Mouse (Mus musculus) retina, postnatal 7 days (tissue): ENCODE results near the gene Sult1a1.
"Not testable (repeated sequence)": the region's sequence is repeated elsewhere in the genome, so short reads cannot be mapped to it uniquely, and the experiment has no call there.

ENCODE experiments used
- DNase-seq: peaks from one replicate; pipeline ENCODE4 v3.0.0-alpha.2; 2012; ENCODE audit warnings: low read depth, low spot score

Sult1a1 gene

DNA sequence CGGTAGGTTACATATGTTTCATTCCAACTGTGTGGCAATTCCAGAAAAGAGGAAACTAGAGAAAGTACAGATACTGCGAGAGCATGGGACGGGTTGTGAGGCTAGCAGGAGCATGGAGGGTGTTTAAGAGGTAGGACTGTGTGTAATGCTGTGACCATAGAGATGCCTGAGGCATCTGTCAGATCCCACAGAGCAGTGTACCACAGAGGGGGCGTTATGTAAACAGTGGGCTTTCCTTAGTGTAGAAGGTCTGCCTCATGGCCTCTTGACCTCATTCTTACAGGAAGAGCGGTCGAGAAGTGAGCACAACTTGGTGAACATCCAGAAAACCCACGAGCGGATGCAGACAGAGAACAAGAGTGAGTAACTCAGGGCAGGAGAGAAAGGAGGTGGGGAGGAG is 12.6 kb downstream of the Sult1a1 start:
- no peak for DNase-seq

DNA sequence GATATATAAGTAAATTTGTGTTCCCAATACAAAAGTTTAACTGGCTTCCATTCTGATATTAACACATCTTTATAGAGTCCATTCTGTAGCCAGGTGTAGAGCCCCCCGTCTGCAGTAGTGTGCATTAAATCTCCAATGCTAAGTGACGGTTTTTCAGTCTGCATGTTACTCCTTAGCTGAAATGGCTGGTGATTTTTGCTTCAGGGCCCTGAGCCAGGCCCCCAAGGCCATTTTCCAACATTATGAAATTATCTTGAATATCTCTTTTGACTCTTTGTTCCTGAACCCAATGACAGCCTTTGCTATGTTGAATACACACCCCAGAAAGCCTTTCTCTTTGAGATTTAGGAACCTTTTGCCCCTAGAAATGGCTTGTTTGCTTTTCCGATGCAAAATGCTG is 16.5 kb downstream of the Sult1a1 start:
- no peak for DNase-seq

DNA sequence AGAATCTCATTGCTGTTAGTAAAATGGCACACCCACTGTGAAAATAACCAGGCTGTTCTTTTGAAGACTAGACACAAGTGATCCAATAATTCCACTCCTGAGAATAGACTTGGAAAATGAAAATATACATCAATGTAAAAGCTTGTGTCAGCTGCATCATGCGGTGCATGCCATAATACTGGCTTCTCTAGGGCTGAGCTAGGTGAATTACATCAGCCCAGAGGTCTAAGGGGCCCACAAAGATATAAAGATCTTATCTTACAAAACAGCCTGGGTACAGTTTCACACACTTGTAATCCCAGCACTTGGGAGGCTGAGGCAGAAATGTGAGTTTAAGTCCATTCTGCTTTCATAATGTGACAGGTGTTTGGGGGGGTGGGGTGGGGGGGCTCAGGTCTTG is 18.7 kb downstream of the Sult1a1 start:
- no peak for DNase-seq

DNA sequence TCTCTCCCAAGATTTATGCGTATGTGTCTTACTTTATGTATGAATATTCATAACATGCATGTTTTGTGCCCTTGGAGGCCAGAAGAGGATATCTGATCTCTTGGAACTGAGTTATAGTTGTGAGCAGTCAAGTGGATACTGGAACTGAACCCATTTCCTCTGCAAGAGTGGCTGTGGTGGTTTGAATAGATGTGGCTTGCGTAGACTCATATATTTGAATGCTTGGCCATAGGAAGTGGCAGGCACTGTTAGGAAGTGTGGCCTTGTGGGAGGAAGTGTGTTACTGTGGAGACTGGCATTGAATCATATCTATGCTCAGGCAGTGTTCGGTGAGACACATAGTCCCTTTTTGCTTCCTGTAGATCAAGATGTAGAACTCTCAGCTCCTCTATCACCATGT is 20.5 kb downstream of the Sult1a1 start:
- no peak for DNase-seq

DNA sequence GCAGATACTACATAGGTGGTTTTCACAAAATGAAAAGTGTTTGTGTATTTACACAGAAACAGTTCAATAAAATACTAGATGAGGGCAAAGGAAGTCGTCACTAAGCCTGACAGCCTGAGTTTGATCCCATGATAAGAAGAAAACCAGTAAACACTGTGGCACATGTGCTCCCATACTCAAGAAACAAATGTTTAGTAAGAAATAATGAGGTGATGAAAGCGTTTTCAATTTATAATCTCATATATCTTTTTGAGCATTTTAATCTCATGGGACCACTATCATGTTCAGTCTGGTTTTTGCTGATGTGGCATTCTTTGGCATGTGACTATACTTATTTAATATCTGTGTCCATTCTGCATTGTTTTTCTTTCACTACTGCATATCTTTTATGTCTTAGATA is 22.2 kb downstream of the Sult1a1 start:
- DNase-seq = no peak

DNA sequence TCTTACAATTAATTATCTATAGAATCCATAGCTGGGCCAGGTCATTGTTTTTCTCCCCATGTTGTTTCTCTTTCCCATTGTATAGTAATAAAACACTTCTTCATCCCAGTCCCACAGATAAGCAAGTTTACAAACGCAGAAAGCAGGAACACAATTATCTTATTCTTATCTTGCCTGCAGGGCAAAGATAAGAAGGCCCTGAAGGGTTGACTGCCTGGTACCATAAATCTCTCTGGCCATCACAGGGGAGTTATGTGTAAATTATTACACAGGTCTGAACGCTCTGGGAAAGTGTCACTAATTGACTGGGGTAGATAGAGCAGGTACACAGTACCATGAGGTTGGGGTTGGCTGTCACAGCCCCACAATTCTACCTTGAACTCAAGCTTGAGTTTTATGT is 25.4 kb downstream of the Sult1a1 start:
- no peak for DNase-seq

DNA sequence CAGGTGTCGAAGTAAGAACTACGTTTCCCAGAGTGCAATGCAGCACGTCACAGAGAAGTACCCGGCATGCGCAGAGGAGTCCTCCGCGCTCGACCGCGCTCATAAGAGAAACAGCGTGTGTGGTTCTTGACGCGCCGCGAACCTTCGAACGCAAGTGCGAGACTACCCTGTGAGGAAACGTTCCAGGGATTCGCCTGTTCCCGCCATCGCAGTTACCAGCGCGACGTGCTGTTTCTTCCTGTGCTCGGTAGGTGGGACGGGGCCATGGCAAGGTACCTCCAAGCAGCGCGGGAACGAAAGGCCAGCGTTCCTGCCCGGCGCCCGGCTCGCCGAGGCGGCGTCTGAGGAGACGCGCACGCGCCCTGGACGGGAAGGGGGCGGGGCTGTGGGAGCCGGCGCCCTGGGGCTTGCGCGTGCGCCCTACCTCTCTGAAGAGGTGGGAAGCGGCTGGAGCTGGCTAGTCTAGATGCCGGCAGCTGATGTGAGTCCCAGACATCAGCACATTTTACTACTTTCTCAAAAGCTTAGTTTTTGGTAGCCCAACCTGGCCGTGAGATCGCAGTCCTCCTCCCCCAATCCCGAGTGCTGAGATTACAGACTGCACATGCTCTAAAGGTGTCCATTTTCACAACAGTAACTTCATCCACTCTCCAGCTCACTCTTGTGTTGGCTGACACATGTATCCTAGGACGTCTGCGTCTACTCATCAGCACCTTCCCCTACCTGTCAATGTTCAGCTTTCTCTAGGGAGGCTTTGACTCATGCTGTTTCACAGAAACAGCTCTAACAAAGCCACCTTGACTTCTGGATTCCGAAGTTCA is 26.8 kb downstream of the Sult1a1 start, which contains the start of gene Sgf29:
Sgf29 (plus strand) TSS at position 79 of the 821 bp plus-strand sequence.
- DNase-seq = peak; percentile 85

DNA sequence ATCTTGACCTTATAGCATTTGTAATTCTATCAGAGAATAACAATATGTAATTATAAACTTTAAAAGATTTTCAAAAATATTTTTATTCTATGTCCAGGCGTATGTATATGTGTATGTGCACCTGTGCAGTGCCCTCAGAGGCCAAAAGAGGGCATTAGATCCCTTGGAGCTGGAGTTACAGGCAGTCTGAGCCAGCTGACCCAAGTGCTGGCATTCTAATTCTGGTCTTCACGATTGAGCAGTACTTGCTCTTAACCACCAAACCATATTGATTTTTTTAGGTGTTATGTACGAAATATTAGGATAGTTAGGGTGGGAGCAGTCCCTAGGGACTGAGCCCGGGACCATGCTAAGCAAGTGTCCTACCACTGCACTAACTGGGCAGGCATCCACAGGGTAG is 27.7 kb downstream of the Sult1a1 start:
- DNase-seq = no peak

DNA sequence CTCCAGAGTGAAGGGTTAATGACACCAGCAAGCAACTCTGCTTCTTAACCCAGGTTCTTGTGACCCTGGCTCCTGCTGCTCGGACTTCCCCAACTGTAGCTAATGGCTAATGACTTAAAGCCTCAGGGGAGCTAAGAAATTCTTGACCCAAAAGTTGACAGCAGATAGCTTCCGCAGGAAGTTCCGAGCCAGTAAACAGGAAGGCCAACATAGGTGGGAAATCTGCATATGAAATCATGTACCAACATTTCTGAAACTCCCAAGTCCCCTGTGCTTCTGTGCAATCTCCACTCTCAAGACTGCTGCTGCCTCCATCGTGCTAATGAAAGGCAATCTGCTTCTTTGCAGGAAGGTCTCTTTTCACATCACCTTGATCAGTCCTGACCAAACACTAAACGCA is 30.5 kb downstream of the Sult1a1 start:
- DNase-seq = no peak

DNA sequence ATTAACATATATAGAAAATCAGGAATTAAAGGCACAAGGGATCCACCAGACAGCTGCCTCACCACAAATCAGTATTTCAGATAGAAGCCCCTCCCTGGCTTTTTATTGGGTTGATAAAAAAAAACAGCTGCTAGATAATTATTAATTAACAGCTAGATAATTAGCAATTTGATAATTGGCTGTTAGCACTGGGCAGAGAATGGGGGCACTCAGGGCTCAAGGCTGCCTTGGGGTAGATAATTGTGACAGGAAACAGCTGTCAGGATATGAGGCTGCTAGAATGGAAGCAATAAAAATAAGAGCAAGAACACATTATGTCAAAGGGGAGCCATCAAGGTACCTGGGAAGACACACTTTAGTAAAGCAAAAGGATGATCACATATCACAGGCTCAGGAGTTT is 31.3 kb downstream of the Sult1a1 start:
- no peak for DNase-seq

DNA sequence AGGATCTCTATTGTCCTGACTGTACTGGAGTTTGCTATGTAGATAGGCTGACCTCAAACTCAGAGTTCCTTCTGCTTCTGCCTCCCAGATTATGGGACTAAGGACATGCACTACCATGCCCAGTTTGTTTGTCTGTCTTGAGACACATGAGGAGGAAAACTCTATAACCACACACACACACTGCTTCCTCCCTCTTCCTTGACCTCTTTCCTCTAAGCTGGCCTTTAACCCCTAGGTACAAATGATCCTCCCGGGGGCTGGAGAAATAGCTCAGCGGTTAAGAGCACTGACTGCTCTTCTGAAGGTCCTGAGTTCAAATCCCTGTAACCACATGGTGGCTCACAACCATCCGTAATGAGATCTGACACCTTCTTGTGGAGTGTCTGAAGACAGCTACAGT is 31.9 kb downstream of the Sult1a1 start:
- no peak for DNase-seq

DNA sequence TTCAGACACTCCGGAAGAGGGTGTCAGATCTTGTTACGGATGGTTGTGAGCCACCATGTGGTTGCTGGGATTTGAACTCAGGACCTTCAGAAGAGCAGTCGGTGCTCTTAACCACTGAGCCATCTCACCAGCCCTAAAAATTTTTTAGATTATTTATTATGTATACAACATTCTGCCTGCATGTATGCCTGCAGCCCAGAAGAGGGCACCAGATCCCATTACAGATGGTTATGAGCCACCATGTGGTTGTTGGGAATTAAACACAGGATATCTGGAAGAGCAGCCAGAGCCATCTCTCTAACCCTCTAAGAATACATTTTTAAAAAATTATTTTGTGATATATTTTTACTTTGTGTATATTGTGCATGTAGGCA is 33.0 kb downstream of the Sult1a1 start:
- not testable (repeated sequence) for DNase-seq

DNA sequence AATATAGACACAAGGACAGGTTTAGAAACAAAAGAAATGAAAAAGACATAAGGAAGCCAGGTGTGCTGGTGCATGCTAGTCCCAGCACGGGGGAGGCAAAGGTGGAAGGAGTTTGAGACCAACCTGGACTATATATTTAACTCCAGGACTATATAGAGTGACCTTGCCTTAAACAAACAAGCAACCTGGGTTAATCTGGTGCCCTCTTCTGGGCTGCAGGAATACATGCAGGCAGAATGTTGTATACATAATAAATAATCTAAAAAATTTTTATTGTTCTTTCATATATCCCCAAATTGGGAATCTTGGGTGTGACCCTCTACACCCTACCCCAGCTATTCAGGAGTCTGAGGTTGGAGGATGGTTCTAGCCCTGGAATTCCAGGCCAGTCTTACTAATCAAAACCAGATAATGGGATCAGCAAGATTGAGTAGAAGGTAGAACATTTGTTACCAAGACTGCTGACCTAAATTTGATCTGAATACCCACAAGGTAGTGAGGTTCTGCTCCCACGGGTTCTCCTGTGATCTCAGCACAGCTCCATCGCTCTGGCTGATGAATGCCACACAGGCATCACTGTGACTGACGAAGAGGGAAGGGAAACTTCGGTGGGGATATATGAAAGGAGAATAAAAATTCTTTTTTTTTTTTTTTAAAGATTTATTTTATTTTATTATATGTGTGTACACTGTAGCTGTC is 33.5 kb downstream of the Sult1a1 start:
- DNase-seq = no peak

DNA sequence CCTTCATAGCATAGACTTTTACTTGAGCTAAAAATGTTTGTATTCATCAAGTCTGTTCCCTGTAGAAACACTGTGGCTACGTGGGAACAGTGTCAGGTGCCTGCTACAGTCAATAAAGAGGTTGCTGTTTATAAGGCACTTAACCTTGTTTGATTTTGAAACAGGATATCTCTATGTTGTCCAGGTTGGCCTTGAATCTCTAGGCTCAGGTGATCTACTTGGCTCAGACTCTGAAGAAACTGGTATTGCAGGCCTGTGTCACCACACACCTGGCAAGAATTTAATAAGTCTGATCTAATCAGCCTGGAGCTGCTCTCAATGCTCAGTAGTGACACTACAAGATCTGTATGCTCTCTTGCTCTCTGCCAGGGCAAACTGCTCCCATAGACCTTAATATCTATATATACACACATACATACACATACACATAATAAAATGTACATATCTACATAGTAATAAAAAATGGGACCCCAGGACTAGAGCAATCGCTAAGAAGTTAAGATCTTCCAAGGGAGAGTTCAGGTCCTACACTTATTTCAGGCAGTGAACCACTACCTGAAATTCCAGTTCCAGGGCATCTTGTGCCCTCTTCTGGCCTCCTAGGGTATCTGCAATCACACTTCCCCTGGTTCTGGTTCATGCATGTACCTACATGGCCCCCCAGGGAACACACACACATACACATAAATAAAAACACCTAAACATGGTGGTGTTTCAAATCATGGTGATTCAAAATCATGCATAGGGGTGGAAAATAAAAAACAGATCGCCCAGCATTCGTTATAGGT is 39.3 kb downstream of the Sult1a1 start:
- DNase-seq = peak; percentile 33

DNA sequence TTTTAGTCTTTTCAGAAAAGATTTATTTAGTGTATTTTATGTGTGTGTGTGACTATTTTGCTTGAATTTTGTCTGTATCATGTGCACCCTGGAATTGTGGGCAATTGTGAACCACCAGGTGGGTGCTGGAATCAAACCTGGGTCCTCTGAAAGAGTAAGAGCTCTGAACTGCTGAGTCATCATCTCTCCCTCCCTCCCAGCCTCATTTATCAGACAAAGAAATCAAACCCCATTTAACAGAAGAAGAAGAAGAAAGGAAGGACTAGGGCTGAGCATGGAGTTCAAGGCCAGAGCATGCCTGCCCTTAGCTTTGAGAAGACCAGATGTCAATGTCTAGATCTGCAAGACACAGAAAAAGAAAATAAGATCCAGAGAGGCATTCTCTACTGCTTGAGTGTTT is 40.9 kb downstream of the Sult1a1 start:
- no peak for DNase-seq

DNA sequence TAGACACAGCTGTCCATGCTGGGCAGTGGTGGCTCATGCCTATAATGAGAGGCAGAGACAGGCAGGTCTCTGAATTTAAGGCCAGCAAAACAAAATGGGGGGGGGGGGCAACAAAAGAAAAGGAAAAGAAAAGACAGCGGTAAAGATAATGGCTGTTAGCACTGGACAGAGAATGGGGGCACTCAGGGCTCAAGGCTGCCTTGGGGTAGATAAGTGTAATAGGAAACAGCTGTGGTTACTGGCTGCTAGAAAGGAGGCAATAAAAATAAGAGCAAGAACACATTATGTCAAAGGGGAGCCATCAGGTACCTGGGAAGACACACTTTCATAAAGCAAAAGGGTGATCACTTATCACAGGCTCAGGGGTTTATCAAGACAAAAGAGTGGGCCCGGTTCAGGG is 43.8 kb downstream of the Sult1a1 start:
- DNase-seq = no peak

DNA sequence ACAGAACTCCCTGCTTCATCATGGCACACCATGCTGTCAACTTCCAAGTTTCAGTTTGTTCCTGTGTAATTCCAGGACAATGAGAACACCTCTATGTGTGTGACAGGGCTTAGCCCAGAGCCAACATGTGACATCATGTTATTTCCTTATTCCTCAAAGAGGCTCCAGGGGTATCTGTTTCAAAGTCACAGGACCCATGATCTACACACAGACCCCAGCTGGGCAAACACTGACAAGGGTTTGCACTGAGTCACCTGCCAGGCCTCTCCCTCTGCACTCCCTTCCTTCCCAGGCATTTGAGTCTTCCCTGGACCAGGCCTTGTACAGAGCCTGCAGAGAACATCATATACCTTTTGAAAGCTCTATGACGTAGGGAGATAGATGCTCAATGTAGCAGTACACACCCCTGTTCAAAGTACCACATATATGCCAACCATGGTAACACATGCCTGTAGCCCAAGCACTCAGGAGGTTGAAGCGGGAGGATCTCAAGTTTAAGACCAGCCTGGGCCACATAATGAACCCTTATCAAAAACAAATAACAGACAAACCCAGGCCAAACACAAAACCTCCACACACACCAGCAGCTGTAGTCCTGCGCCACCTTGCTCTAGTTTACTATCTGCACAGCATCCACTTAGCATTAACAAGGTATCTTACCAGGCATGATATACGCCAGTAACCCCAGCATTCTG is 45.3 kb downstream of the Sult1a1 start, which contains the start of gene Nupr1:
Nupr1 (minus strand) TSS at position 38 of the 695 bp plus-strand sequence.
- DNase-seq = no peak

DNA sequence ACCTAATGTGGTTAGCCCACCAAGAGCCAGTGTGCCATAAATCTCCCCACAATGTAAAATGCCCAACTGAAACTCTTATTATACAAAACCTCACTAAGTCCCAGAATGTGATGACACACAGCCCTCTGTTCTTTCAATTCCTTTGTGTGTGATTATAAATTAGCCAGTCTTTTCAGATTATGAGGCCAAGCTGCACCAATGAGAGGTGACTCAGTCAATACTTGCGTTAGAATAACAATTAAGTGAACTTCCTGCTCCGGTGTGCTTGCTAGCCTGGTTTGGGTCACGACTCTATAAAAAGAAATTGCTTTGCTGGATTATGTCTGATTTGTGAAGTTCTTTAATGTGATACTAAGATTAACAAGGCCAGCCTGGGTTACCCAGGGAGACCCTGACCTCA is 46.3 kb downstream of the Sult1a1 start:
- no peak for DNase-seq

DNA sequence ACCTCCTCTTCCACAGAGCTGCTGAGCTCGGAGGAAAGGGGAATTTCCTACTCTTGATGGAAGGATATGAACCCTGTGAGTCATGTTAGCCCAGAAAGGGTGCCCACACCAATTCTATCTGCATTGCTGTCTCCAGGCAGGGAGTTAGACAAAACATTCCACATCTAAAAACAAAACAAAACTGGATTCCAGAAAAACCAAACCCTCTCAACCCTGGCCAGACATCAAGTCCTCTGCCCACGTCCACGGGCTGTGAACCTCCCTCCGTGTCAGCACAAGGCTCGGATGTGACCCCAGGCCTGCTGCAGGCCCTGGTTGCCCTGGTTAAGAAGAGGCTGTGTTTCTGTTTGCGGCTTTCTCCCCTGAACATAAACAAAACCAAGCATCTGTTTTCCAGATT is 48.1 kb downstream of the Sult1a1 start:
- no peak for DNase-seq

DNA sequence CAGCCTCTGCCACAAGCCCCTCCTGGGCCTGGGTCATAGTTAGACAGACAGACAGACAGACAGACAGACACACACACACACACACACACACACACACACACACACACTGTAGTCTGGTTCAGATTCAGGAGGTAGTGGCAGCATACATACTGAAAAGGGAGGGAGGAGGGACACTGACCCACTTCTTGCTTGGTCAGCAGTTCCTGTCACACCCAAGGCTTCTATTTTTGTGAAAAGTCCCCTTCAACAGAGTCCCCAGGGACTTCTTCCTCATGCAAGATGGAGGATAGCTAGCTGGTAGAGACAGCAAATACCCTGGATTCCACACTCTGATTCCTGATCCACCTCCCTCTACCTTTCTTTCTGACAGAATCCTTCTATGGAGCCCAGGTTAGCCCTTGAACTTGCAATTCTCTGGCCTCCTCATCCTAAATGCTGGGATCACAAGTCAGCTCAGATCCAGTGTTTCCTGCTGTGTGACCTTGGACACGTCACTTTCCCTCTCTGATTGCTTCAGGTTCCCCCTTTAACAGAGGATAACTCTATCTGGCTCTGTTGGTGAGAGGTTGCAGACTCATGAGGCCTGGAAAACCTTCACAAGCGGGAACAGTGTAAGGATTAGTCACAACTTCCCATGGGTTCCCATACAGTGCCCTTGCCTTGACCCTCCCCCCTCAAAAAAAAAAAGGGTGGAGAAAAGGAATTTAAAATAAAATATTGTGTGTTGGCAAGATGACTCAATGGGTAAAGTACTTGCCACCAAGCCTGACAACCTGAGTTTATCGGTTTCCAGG is 50.2 kb downstream of the Sult1a1 start:
- no peak for DNase-seq

DNA sequence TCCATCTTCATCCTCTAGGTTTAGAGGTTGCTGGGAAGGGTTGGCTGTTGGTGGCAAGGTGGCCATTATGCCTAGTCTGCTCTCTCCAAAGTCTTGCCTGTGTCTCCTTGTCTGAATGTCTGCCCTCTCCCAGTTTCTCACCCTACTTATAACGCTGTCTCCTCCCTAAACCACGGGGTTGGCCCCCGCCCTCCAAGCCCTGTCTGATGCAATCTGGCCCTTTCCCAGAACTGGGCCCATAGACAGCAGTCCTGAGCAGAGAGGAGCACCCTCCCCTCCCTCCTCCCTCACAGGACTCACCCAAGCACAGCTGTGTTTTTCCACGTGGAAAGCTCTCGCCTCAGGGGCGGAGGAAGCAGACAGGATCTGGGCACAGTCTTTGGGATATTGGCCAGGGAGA is 50.9 kb downstream of the Sult1a1 start:
- no peak for DNase-seq
